Mouse (Mus musculus): ENCODE measurements around the gene Mypop. TPM values are rescaled to one million over a fixed set of nuclear protein-coding genes. Genes with fewer than 3 reads are reported as not detected.

Gene Mypop
- 2.8 and 3.7 TPM in 2 replicates for polyA plus RNA-seq (2015; fragmentation: Nextera tagmentation; extraction: Ambion mirVana)

- peak within 1 kb of the TSS; percentile 93 for H3K4me2 ChIP-seq
- H3K9ac ChIP-seq: peak within 1 kb of the TSS; percentile 4
- peak within 1 kb of the TSS; percentile 46 for H3K4me3 ChIP-seq (replicated peaks)
- peak within 1 kb of the TSS; percentile 80 for H3K27ac ChIP-seq
- peaks cover 28% of the 10 kb centered on the region; the same call in 1 of the 2 replicates for H3K27me3 ChIP-seq (replicated peaks)
- H3K4me1 ChIP-seq: peaks cover 18% of the 10 kb centered on the region
- H3K9me3 ChIP-seq: no peaks in the 10 kb centered on the region
- H3K36me3 ChIP-seq: no peaks in the 10 kb centered on the region
- WGBS: under 1% methylated on average over 37 of the region's 37 CpGs
- peak; percentile 94 for ATAC-seq (ENCODE audit: insufficient read depth, low FRiP score, low read depth)
Observed at GRCm38 (mm10) chr7:18990601-18991295, at the start of gene Mypop. TSS of gene Mypop (plus strand) at chr7:18991245.

GRCm38 (mm10) chr7:18942376-18942775 lies 48.7 kb upstream of the Mypop start:
- H3K27me3 ChIP-seq (replicated peaks): no peaks in the 10 kb centered on the region
- no peak overlapping the region for H3K9ac ChIP-seq
- WGBS: 19% methylated on average over 1 of the region's 1 CpGs
- ATAC-seq (ENCODE audit: insufficient read depth, low FRiP score, low read depth): no peak
- no peak overlapping the region for H3K27ac ChIP-seq
- H3K4me2 ChIP-seq: no peak overlapping the region
- no peak overlapping the region for H3K4me3 ChIP-seq (replicated peaks)
- H3K36me3 ChIP-seq: no peaks in the 10 kb centered on the region
- no peaks in the 10 kb centered on the region for H3K9me3 ChIP-seq
- no peaks in the 10 kb centered on the region for H3K4me1 ChIP-seq

GRCm38 (mm10) chr7:18942815-18943214 lies 48.2 kb upstream of the Mypop start:
- WGBS: 48% methylated on average over 9 of the region's 9 CpGs
- no peak overlapping the region for H3K4me3 ChIP-seq (replicated peaks)
- no peak for ATAC-seq (ENCODE audit: insufficient read depth, low FRiP score, low read depth)
- H3K27ac ChIP-seq: no peak overlapping the region
- H3K4me2 ChIP-seq: no peak overlapping the region
- H3K27me3 ChIP-seq (replicated peaks): no peaks in the 10 kb centered on the region
- no peaks in the 10 kb centered on the region for H3K9me3 ChIP-seq
- no peaks in the 10 kb centered on the region for H3K4me1 ChIP-seq
- H3K36me3 ChIP-seq: no peaks in the 10 kb centered on the region
- H3K9ac ChIP-seq: no peak overlapping the region

- no peaks in the 10 kb centered on the region for H3K27me3 ChIP-seq (replicated peaks)
- H3K9me3 ChIP-seq: no peaks in the 10 kb centered on the region
- H3K4me1 ChIP-seq: no peaks in the 10 kb centered on the region
- no peak overlapping the region for H3K9ac ChIP-seq
- no peaks in the 10 kb centered on the region for H3K36me3 ChIP-seq
- WGBS: 57% methylated on average over 6 of the region's 6 CpGs
- H3K4me2 ChIP-seq: no peak overlapping the region
- ATAC-seq (ENCODE audit: insufficient read depth, low FRiP score, low read depth): peak; percentile 59
- H3K4me3 ChIP-seq (replicated peaks): no peak overlapping the region
- H3K27ac ChIP-seq: no peak overlapping the region
Observed at GRCm38 (mm10) chr7:18948151-18948550, 42.9 kb upstream of the Mypop start.

GRCm38 (mm10) chr7:18949781-18950522 lies 41.1 kb upstream of the Mypop start:
- Histone ChIP-seq H3K27me3 (replicated peaks) (no peaks in the 10 kb centered on the region), H3K9me3 (no peaks in the 10 kb centered on the region), H3K4me1 (no peaks in the 10 kb centered on the region), H3K27ac (no peak overlapping the region), H3K9ac (no peak overlapping the region), H3K4me2 (no peak overlapping the region), H3K36me3 (no peaks in the 10 kb centered on the region), H3K4me3 (replicated peaks) (no peak overlapping the region)
- 30% methylated on average over 12 of the region's 12 CpGs for WGBS
- ATAC-seq (ENCODE audit: insufficient read depth, low FRiP score, low read depth): no peak

- no peaks in the 10 kb centered on the region for H3K9me3 ChIP-seq
- ATAC-seq (ENCODE audit: insufficient read depth, low FRiP score, low read depth): no peak
- H3K4me1 ChIP-seq: no peaks in the 10 kb centered on the region
- no peaks in the 10 kb centered on the region for H3K36me3 ChIP-seq
- no peaks in the 10 kb centered on the region for H3K27me3 ChIP-seq (replicated peaks)
- no peak overlapping the region for H3K4me3 ChIP-seq (replicated peaks)
- H3K27ac ChIP-seq: no peak overlapping the region
- H3K9ac ChIP-seq: no peak overlapping the region
- no peak overlapping the region for H3K4me2 ChIP-seq
- 24% methylated on average over 18 of the region's 18 CpGs for WGBS
Observed at GRCm38 (mm10) chr7:18950523-18951315, 40.3 kb upstream of the Mypop start.

GRCm38 (mm10) chr7:18951397-18951796 lies 39.6 kb upstream of the Mypop start:
- no peak for ATAC-seq (ENCODE audit: insufficient read depth, low FRiP score, low read depth)
- H3K27me3 ChIP-seq (replicated peaks): 0 out of 2 replicates have a peak, but pooled peaks cover 2% of the 10 kb centered on the region
- no peaks in the 10 kb centered on the region for H3K9me3 ChIP-seq
- H3K4me2 ChIP-seq: no peak overlapping the region
- H3K36me3 ChIP-seq: no peaks in the 10 kb centered on the region
- no peak overlapping the region for H3K9ac ChIP-seq
- no peaks in the 10 kb centered on the region for H3K4me1 ChIP-seq
- no peak overlapping the region for H3K27ac ChIP-seq
- WGBS: 12% methylated on average over 15 of the region's 15 CpGs
- H3K4me3 ChIP-seq (replicated peaks): no peak overlapping the region

GRCm38 (mm10) chr7:18957569-18958383 lies 33.3 kb upstream of the Mypop start:
- peaks cover 53% of the 10 kb centered on the region for H3K27me3 ChIP-seq (replicated peaks)
- peaks cover 18% of the 10 kb centered on the region for H3K4me1 ChIP-seq
- H3K4me3 ChIP-seq (replicated peaks): peak overlapping the region; percentile 67
- no peaks in the 10 kb centered on the region for H3K9me3 ChIP-seq
- WGBS: under 1% methylated on average over 75 of the region's 107 CpGs
- H3K36me3 ChIP-seq: no peaks in the 10 kb centered on the region
- no peak overlapping the region for H3K27ac ChIP-seq
- peak; percentile 83 for ATAC-seq (ENCODE audit: insufficient read depth, low FRiP score, low read depth)
- H3K9ac ChIP-seq: peak overlapping the region; percentile 44; the same call in 1 of the 2 replicates
- peak overlapping the region; percentile 99 for H3K4me2 ChIP-seq

GRCm38 (mm10) chr7:18958384-18958766 lies 32.7 kb upstream of the Mypop start:
- Histone ChIP-seq H3K27me3 (replicated peaks) (peaks cover 58% of the 10 kb centered on the region), H3K4me1 (peaks cover 21% of the 10 kb centered on the region), H3K27ac (no peak overlapping the region), H3K4me2 (peak overlapping the region; percentile 99), H3K4me3 (replicated peaks) (peak overlapping the region; percentile 67), H3K36me3 (no peaks in the 10 kb centered on the region), H3K9ac (peak overlapping the region; percentile 44; the same call in 1 of the 2 replicates), H3K9me3 (no peaks in the 10 kb centered on the region)
- WGBS: 3% methylated on average over 20 of the region's 21 CpGs
- no peak for ATAC-seq (ENCODE audit: insufficient read depth, low FRiP score, low read depth)

- Histone ChIP-seq H3K27me3 (replicated peaks) (peaks cover 69% of the 10 kb centered on the region), H3K36me3 (no peaks in the 10 kb centered on the region), H3K4me3 (replicated peaks) (no peak overlapping the region), H3K4me2 (no peak overlapping the region), H3K9me3 (no peaks in the 10 kb centered on the region), H3K9ac (no peak overlapping the region), H3K27ac (no peak overlapping the region), H3K4me1 (peaks cover 24% of the 10 kb centered on the region)
- ATAC-seq (ENCODE audit: insufficient read depth, low FRiP score, low read depth): no peak
- WGBS: 58% methylated on average over 8 of the region's 8 CpGs
Observed at GRCm38 (mm10) chr7:18959446-18959845, 31.6 kb upstream of the Mypop start.

GRCm38 (mm10) chr7:18962171-18962792 lies 28.8 kb upstream of the Mypop start:
- ATAC-seq (ENCODE audit: insufficient read depth, low FRiP score, low read depth): no peak
- Histone ChIP-seq H3K27ac (no peak overlapping the region), H3K27me3 (replicated peaks) (peaks cover 74% of the 10 kb centered on the region), H3K4me3 (replicated peaks) (peak overlapping the region; percentile 8; the same call in 1 of the 2 replicates), H3K36me3 (no peaks in the 10 kb centered on the region), H3K4me2 (peak overlapping the region; percentile 43), H3K9ac (no peak overlapping the region), H3K9me3 (no peaks in the 10 kb centered on the region), H3K4me1 (peaks cover 23% of the 10 kb centered on the region)
- WGBS: 3% methylated on average over 17 of the region's 17 CpGs

Data from stomach, embryonic 15.5 days (tissue).